Mouse (Mus musculus): ENCODE data around the gene Slc39a11. TPM values are rescaled to one million over a fixed set of nuclear protein-coding genes. Genes with fewer than 3 reads are reported as not detected.

The Slc39a11 gene
- polyA plus RNA-seq, 1 experiment from 2014 or later = 33.9 TPM

DNA sequence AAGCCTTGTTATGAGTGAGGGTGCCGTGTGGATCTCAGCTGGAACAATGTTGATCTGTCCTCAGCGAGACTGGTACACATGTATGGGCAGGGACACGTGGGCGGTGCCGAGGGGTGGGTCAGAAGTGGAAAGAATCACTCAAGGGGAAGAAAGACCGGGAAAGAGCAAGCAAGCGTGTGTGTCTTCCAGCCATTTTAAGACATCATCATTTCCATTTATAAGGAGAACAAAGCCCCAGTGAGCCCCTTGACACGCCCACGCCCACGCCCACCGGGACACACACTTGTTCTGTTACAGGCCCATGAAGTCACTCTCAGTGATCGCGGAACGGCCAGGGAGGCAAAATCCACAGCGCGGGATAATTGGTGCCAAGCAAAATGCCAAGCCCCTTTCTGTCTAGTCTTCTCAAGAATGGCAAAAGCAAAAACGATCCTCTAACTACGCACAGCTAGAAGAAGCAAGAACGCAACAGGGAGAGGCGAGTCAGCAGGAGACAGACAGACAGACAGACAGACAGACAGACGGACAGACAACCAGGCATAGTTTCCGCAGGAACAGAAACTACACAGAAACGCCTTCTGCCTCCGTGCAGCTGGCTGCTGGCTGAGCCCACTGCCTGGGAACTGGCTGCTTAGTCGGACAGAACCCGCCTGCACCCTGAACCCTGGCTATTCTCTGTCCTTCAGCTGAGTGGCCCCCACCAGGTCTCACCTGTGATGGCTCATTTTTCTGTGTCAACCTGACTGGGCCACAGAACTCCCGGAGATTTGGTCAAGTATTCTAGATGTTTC lies 364.7 kb downstream of the Slc39a11 start:
- no peaks in the 10 kb centered on the region for H3K9me3 ChIP-seq
- H3K27ac ChIP-seq = no peak overlapping the region
- 0 out of 2 replicates have a peak, but pooled peaks cover 3% of the 10 kb centered on the region for H3K27me3 ChIP-seq (replicated peaks)
- no peaks in the 10 kb centered on the region for H3K36me3 ChIP-seq (replicated peaks)
- H3K4me1 ChIP-seq = peaks cover 10% of the 10 kb centered on the region
- WGBS = 61% methylated on average over 27 of the region's 27 CpGs
- H3K9ac ChIP-seq = no peak overlapping the region
- H3K4me3 ChIP-seq = no peak overlapping the region
- ATAC-seq (replicated peaks) = no peak
- H3K4me2 ChIP-seq = no peak overlapping the region

DNA sequence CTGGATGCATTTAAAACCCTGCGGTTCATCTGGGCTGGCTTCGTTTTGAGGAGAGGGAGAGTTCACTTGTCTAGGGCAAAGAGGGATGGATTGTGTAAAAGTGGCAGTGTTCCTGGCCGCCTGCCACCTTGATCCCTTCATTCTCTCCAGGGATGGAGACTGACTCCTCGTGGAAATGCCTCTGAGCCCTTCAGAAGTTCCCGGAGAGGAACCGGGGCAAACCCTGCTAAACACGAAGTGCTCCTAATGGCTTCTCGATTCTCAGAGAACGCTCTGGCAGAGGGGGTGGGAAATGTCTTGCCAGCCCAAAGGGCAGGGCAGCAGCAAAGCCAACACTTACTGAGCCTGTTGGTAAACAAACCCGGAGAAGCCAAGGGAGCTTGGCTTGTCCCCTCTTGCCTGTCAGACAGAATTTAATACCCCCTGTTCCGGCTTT lies 366.5 kb downstream of the Slc39a11 start:
- ATAC-seq (replicated peaks) = no peak

GRCm38 (mm10) chr11:113278238-113278637 lies 371.6 kb downstream of the Slc39a11 start:
- WGBS = 81% methylated on average over 6 of the region's 6 CpGs
- Histone ChIP-seq H3K36me3 (replicated peaks) (no peaks in the 10 kb centered on the region), H3K27ac (no peak overlapping the region), H3K9me3 (no peaks in the 10 kb centered on the region), H3K9ac (no peak overlapping the region), H3K4me1 (peaks cover 8% of the 10 kb centered on the region), H3K4me2 (no peak overlapping the region), H3K4me3 (no peak overlapping the region), H3K27me3 (replicated peaks) (no peaks in the 10 kb centered on the region)
- ATAC-seq (replicated peaks) = no peak

More for the DNA sequence above, 366.5 kb downstream of the Slc39a11 start:
- H3K4me3 ChIP-seq = no peak overlapping the region
- 0 out of 2 replicates have a peak, but pooled peaks cover 3% of the 10 kb centered on the region for H3K27me3 ChIP-seq (replicated peaks)
- H3K27ac ChIP-seq = 0 out of 2 replicates have a peak overlapping the region, but pooled peaks have one; percentile 7
- 38% methylated on average over 11 of the region's 11 CpGs for WGBS
- H3K9ac ChIP-seq = no peak overlapping the region
- H3K36me3 ChIP-seq (replicated peaks) = no peaks in the 10 kb centered on the region
- H3K9me3 ChIP-seq = no peaks in the 10 kb centered on the region
- H3K4me2 ChIP-seq = no peak overlapping the region
- peaks cover 10% of the 10 kb centered on the region for H3K4me1 ChIP-seq

DNA sequence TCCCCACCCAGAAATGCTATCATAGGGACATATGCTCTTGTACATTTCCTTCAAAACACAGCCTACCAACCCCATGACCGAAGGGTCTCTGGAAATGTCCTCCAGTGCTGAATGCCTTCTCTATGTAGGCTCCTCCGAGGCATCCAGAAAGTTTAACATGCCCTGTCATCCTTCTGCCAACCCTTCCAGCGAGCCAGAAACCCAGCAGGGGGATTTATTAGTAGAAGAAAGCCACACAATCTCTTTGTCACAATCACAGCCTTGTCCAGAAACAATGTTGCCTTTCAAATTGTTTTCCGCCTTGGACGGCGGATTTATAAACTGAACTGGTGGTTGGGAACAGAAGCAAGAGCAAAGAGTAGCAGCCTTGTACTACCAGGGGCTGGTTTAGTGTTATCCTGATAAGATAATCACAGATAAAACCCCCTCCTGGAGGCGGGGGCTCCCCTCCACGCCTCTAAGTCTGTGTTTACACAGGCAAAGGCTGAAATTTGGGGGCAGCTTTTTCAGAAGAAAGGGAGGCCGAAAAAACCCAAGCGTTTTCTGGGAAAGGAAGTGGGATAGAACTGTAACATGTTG lies 372.8 kb downstream of the Slc39a11 start:
- no peak for ATAC-seq (replicated peaks)
- H3K4me1 ChIP-seq = peaks cover 6% of the 10 kb centered on the region; the same call in 1 of the 2 replicates
- H3K9ac ChIP-seq = no peak overlapping the region
- H3K9me3 ChIP-seq = no peaks in the 10 kb centered on the region
- WGBS = 50% methylated on average over 10 of the region's 10 CpGs
- H3K4me2 ChIP-seq = no peak overlapping the region
- 0 out of 2 replicates have a peak overlapping the region, but pooled peaks have one; percentile 6 for H3K27ac ChIP-seq
- no peaks in the 10 kb centered on the region for H3K27me3 ChIP-seq (replicated peaks)
- H3K4me3 ChIP-seq = no peak overlapping the region
- no peaks in the 10 kb centered on the region for H3K36me3 ChIP-seq (replicated peaks)

DNA sequence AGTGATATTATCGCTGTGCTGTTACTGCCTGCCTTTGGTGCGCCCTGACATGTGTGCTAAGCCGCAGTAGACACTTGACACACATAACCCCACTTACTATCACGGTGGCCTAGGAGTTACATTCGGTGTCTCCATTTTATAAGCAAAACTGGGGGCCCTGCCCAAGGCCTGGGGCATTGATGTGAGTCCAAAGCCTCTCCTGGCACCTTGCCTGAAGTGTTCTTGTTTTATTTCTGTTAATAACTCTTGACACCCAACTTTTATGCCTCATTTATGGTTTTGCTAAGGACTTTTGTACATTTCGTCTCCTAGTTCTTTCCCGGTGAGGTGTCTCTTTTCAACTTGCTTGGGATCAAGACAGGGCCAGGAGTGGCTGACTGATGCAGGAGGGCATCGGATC lies 373.4 kb downstream of the Slc39a11 start:
- Histone ChIP-seq H3K4me2 (no peak overlapping the region), H3K4me1 (peaks cover 6% of the 10 kb centered on the region; the same call in 1 of the 2 replicates), H3K9ac (no peak overlapping the region), H3K9me3 (no peaks in the 10 kb centered on the region), H3K27ac (no peak overlapping the region), H3K4me3 (no peak overlapping the region), H3K36me3 (replicated peaks) (no peaks in the 10 kb centered on the region), H3K27me3 (replicated peaks) (no peaks in the 10 kb centered on the region)
- WGBS = 84% methylated on average over 8 of the region's 8 CpGs
- no peak for ATAC-seq (replicated peaks)

DNA sequence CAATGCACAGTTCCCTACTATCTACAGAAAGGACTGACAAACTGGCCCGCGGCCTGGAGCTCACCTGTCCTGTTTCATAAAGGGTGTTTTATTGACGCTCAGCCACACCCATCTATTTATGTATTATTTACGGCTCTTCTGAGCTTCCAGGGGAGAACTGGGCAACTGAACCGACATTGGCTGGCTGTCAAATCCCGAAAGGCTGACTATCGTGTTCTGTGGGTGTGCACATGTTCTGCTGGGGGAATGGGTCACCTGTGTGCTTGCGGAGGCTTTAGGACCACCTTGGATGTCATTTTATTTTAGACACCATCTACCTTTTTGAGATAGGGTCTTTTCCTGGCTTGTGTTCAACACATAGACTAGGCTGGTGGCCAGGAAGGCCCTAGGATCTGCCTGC lies 375.8 kb downstream of the Slc39a11 start:
- H3K4me1 ChIP-seq = peaks cover 6% of the 10 kb centered on the region; the same call in 1 of the 2 replicates
- 82% methylated on average over 8 of the region's 8 CpGs for WGBS
- H3K9me3 ChIP-seq = no peaks in the 10 kb centered on the region
- ATAC-seq (replicated peaks) = no peak
- no peaks in the 10 kb centered on the region for H3K27me3 ChIP-seq (replicated peaks)
- H3K36me3 ChIP-seq (replicated peaks) = no peaks in the 10 kb centered on the region
- H3K4me3 ChIP-seq = no peak overlapping the region
- H3K4me2 ChIP-seq = no peak overlapping the region
- no peak overlapping the region for H3K9ac ChIP-seq
- H3K27ac ChIP-seq = no peak overlapping the region

GRCm38 (mm10) chr11:113271857-113272256 lies 378.0 kb downstream of the Slc39a11 start:
- H3K4me2 ChIP-seq = no peak overlapping the region
- no peak overlapping the region for H3K27ac ChIP-seq
- WGBS = 62% methylated on average over 6 of the region's 6 CpGs

DNA sequence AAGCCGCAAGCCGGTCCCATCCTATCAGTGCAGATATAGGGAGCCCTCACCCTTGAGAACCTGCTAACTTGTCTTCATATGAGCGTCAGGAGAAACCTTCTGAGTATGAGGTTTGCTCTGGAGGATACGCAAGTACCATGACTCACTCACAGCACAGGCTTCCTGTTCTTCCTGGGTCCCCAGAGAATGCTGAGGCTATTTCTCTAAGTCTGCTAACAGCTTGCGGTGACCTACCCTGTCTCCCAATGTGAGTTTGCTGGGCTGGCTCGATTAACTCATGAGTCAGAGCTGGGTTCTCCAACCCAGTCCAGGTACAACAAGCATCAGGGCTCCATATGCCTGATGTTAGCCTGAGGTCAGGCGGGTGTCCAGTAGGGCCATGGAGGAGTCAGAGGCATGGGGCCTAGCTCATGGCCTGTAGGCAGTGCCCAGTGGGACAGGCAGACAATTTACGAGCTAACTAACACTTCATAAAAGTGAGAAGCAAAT lies 381.0 kb downstream of the Slc39a11 start:
- no peak overlapping the region for H3K27ac ChIP-seq
- no peak for ATAC-seq (replicated peaks)

More at GRCm38 (mm10) chr11:113271857-113272256, 378.0 kb downstream of the Slc39a11 start:
- ATAC-seq (replicated peaks) = no peak
- Histone ChIP-seq H3K4me3 (no peak overlapping the region), H3K9me3 (no peaks in the 10 kb centered on the region), H3K4me1 (peaks cover under 1% of the 10 kb centered on the region; the same call in 1 of the 2 replicates), H3K9ac (no peak overlapping the region), H3K27me3 (replicated peaks) (no peaks in the 10 kb centered on the region), H3K36me3 (replicated peaks) (no peaks in the 10 kb centered on the region)

GRCm38 (mm10) chr11:113267516-113268230 lies 382.2 kb downstream of the Slc39a11 start:
- Histone ChIP-seq H3K27me3 (replicated peaks) (0 out of 2 replicates have a peak, but pooled peaks cover 5% of the 10 kb centered on the region), H3K36me3 (replicated peaks) (no peaks in the 10 kb centered on the region), H3K9me3 (no peaks in the 10 kb centered on the region), H3K4me2 (no peak overlapping the region), H3K4me3 (no peak overlapping the region), H3K9ac (no peak overlapping the region), H3K4me1 (no peaks in the 10 kb centered on the region; the same call in 1 of the 2 replicates), H3K27ac (no peak overlapping the region)
- ATAC-seq (replicated peaks) = no peak
- WGBS = 84% methylated on average over 17 of the region's 17 CpGs

More for the DNA sequence above, 381.0 kb downstream of the Slc39a11 start:
- H3K9ac ChIP-seq = no peak overlapping the region
- H3K9me3 ChIP-seq = no peaks in the 10 kb centered on the region
- WGBS = 94% methylated on average over 8 of the region's 8 CpGs
- no peak overlapping the region for H3K4me3 ChIP-seq
- no peak overlapping the region for H3K4me2 ChIP-seq
- no peaks in the 10 kb centered on the region; the same call in 1 of the 2 replicates for H3K4me1 ChIP-seq
- no peaks in the 10 kb centered on the region for H3K36me3 ChIP-seq (replicated peaks)
- H3K27me3 ChIP-seq (replicated peaks) = 0 out of 2 replicates have a peak, but pooled peaks cover 5% of the 10 kb centered on the region

DNA sequence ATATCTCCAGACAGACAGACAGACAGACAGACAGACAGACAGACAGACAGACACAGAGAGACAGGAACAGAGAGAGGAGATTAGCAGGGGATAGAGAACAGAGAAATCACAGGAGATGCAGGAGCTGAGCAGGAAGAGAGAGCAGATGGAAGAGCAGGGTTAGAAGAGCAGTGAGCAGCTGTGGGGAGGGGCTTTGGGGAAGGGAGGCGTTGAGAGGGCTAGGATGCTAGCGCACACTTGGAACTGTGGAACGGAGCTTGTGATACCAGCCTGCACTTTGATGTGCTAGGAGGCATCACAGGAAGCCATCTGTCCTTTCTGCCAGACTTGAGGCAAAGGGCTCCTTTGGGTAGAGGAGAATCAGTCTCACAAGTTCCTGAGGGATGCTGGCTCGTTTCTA lies 383.2 kb downstream of the Slc39a11 start:
- Histone ChIP-seq H3K9me3 (no peaks in the 10 kb centered on the region), H3K4me2 (no peak overlapping the region), H3K27me3 (replicated peaks) (0 out of 2 replicates have a peak, but pooled peaks cover 5% of the 10 kb centered on the region), H3K27ac (no peak overlapping the region), H3K36me3 (replicated peaks) (no peaks in the 10 kb centered on the region), H3K9ac (no peak overlapping the region), H3K4me1 (peaks cover 7% of the 10 kb centered on the region), H3K4me3 (no peak overlapping the region)
- no peak for ATAC-seq (replicated peaks)
- 38% methylated on average over 4 of the region's 4 CpGs for WGBS

DNA sequence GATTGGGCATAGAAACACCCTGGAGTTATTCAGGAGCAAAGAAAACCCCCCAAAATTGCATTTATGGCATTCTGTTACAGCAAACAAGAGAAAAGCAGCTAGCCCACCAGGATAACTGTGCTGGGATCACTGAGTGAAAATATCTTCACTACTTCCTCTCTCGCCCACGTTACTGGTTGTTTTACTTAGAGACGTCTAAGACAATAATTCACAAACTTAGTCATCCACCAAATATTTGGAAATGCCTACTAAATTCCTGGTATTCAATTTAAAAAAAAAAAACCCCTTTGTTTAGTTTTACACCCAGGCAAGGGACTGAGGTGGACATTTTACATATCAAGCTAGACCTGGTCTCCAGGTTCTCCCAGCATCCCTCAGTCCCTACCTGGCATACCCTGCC lies 384.3 kb downstream of the Slc39a11 start:
- Histone ChIP-seq H3K36me3 (replicated peaks) (no peaks in the 10 kb centered on the region), H3K27ac (no peak overlapping the region), H3K9ac (no peak overlapping the region), H3K4me3 (no peak overlapping the region), H3K4me1 (peaks cover 10% of the 10 kb centered on the region), H3K27me3 (replicated peaks) (0 out of 2 replicates have a peak, but pooled peaks cover 5% of the 10 kb centered on the region), H3K9me3 (no peaks in the 10 kb centered on the region), H3K4me2 (no peak overlapping the region)
- no peak for ATAC-seq (replicated peaks)
- 93% methylated on average over 3 of the region's 3 CpGs for WGBS

GRCm38 (mm10) chr11:113263971-113264370 lies 385.9 kb downstream of the Slc39a11 start:
- WGBS = 75% methylated on average over 7 of the region's 7 CpGs
- Histone ChIP-seq H3K36me3 (replicated peaks) (no peaks in the 10 kb centered on the region), H3K4me3 (no peak overlapping the region), H3K4me2 (no peak overlapping the region), H3K27ac (no peak overlapping the region), H3K27me3 (replicated peaks) (0 out of 2 replicates have a peak, but pooled peaks cover 5% of the 10 kb centered on the region), H3K4me1 (peaks cover 10% of the 10 kb centered on the region), H3K9ac (no peak overlapping the region), H3K9me3 (no peaks in the 10 kb centered on the region)
- no peak for ATAC-seq (replicated peaks)
